Mouse (Mus musculus): ENCODE results near the gene Stard3nl. TPM values are rescaled to one million over a fixed set of nuclear protein-coding genes. Genes with fewer than 3 reads are reported as not detected.

The Stard3nl gene
- polyA plus RNA-seq, 1 experiment, result 104 TPM

DNA sequence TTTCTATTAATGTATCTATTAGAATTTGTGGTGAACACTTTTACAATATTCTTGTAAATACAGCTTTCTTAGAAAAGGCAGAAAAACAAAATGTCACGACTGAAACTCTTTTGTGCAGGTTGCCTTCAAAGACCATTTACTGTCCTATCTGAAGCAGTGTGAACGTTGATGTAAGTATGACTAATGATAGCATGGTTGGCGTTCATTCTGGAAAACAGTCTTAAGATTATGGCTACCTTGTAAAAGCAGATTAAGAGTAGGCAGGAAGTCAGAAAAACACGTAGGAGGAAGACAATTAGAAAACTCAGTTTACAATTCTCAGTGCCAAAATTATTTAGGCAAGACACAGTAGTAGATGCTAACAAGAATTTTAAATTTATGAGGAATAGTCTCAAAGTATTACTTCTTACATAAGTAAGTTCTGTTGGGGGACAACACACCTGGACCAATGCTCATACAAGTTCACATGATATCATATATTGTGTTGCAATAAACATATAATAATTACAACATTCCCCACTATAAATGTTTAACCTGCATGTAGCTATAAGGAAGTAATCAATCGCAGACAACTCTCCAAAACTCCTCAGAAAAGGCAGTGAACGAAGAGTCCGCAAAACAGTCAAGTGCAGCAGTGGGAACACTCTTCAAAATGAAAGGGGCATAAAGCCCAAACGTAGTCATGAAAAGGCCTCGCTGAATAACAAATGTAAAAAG lies 14.3 kb downstream of the Stard3nl start:
- DNase-seq (ENCODE audit: low read depth), result no peak
- TF ChIP-seq POLR2A (IDR thresholded peaks at IDR 0.05; ENCODE audit: borderline replicate concordance, extremely low read depth, insufficient read depth, insufficient read length, poor library complexity, severe bottlenecking) (no peak), CTCF (IDR thresholded peaks at IDR 0.05; ENCODE audit: borderline replicate concordance, extremely low read depth, insufficient read depth, insufficient read length) (no peak)

DNA sequence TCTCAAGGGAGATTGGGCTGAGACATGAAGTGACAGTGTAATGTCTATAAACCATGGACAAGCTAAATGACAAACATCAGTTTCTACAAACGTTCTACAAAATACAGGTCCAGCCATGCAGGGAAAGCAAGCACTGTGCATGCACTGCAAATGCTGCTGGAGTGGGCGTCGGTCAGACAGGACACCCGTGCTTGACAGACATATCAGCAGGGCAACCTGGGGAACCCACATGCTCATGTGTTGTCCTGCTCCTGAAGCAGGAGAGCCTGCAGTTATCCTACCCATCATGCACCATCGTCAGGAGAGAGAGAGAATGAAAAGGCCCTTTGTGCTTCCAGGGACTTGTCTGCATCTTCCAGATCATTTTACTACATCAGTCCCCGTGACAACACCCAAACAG lies 16.3 kb downstream of the Stard3nl start:
- TF ChIP-seq CTCF (IDR thresholded peaks at IDR 0.05; ENCODE audit: borderline replicate concordance, extremely low read depth, insufficient read depth, insufficient read length) (no peak), POLR2A (IDR thresholded peaks at IDR 0.05; ENCODE audit: borderline replicate concordance, extremely low read depth, insufficient read depth, insufficient read length, poor library complexity, severe bottlenecking) (no peak)

DNA sequence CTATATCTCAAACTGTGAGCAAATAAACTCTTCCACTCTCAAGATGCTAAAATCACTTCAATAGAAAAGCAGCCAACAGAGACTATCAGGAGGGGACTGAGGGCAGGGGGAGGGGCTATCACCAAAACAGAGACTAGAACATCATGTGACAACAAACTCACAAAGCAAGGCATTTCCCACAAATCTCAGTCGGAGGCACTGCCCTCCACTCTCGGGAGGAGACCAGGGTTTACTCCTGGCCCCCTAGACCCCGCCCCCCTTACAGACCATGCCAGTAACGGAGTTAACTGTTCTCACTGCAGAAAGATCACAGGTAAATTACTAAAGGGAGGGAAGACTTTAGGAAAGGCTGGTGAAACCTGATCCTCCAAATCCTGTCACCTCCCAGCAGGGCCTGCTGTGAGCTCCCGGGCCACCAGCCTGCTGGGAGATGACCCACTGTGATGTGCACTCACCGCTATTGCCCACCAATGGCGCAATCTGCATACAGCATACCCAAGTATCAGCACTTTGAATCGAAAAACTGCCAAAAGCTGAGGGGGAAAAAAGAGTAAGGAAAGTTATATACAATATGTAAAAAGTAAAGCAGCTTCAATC lies 23.4 kb downstream of the Stard3nl start:
- DNase-seq (ENCODE audit: low read depth), result no peak
- TF ChIP-seq CTCF (IDR thresholded peaks at IDR 0.05; ENCODE audit: borderline replicate concordance, extremely low read depth, insufficient read depth, insufficient read length), result no peak
- no peak for TF ChIP-seq POLR2A (IDR thresholded peaks at IDR 0.05; ENCODE audit: borderline replicate concordance, extremely low read depth, insufficient read depth, insufficient read length, poor library complexity, severe bottlenecking)

More for the DNA sequence above, 16.3 kb downstream of the Stard3nl start:
- no peak for DNase-seq (ENCODE audit: low read depth)

DNA sequence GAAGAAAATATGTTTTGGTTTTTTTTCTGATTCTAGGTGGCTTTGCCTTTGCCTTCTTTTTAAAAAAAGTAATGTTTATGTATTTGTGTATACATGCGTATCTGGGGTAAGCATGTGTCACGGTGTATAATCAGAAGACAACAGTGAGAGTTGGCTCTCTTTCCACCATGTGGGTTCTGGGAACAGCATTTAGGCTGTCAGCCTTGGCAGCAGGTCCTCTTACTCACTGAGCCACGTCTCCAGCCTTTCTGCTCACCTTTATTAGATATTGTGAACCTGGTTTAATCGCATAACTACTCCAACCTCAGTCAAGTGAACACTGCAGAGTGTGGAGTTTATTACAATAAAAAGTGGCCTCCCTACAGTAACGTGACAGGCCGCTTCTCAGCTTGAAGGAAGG lies 26.8 kb downstream of the Stard3nl start:
- TF ChIP-seq CTCF (IDR thresholded peaks at IDR 0.05; ENCODE audit: borderline replicate concordance, extremely low read depth, insufficient read depth, insufficient read length) (no peak), POLR2A (IDR thresholded peaks at IDR 0.05; ENCODE audit: borderline replicate concordance, extremely low read depth, insufficient read depth, insufficient read length, poor library complexity, severe bottlenecking) (no peak)
- DNase-seq (ENCODE audit: low read depth), result no peak

DNA sequence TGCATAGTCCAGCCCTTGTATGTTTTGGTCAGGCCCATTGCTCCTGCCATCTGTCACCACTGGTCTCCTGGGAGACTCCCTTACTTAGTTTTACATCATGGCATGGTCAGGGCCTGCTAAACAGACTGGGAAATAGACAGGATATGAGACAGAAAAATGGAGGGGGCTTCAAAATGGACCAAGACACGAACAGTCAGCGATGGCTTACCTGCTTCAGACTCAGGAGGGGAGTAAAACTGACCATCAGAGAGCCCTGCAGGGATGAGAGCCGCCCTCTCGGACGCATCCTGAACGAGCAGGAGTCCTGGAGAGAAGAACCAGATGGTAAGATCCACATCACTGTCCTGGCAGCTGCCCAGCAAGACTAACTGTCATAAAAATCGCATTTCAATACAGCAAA lies 28.1 kb downstream of the Stard3nl start:
- DNase-seq (ENCODE audit: low read depth), result no peak
- TF ChIP-seq POLR2A (IDR thresholded peaks at IDR 0.05; ENCODE audit: borderline replicate concordance, extremely low read depth, insufficient read depth, insufficient read length, poor library complexity, severe bottlenecking), result no peak
- no peak for TF ChIP-seq CTCF (IDR thresholded peaks at IDR 0.05; ENCODE audit: borderline replicate concordance, extremely low read depth, insufficient read depth, insufficient read length)

DNA sequence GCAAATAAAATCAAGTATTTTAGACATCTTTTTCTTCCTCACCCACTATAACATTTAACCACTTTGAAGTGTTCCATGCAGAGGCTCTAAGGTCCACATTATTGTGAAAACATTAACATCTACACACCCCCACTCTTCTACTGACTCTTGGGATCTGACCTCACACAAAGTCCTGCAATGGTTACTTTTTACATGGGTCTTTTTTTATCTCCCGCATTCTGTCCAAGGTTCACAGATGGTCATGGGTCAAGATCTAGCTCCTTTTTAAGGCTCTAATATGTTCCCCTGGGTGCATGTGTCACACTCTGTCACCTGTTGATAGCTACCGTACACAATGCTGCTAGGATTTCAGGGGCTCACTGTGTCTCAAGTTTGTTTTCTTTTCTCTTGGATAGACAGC lies 28.7 kb downstream of the Stard3nl start:
- no peak for DNase-seq (ENCODE audit: low read depth)
- TF ChIP-seq CTCF (IDR thresholded peaks at IDR 0.05; ENCODE audit: borderline replicate concordance, extremely low read depth, insufficient read depth, insufficient read length) (no peak), POLR2A (IDR thresholded peaks at IDR 0.05; ENCODE audit: borderline replicate concordance, extremely low read depth, insufficient read depth, insufficient read length, poor library complexity, severe bottlenecking) (no peak)

DNA sequence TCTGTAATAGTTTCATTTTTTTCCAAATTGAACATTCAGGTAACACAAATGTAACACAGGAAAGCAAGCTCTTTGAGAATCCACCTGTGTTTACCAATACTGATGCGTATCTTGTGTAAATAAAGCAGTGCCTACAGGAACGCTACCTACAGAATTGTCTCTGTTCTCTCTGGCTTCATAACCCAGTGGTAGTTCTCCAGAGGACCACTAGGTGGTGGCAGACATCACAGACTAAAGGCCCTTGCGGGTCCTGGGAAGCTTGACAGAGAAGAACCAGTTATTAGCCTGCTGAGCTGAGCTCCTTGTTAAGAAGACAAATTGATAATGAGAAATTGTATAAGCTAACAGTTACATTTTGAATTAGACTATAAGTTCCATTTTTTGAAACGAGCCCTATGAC lies 30.0 kb downstream of the Stard3nl start:
- DNase-seq (ENCODE audit: low read depth), result peak; percentile 87
- no peak for TF ChIP-seq POLR2A (IDR thresholded peaks at IDR 0.05; ENCODE audit: borderline replicate concordance, extremely low read depth, insufficient read depth, insufficient read length, poor library complexity, severe bottlenecking)
- peak; percentile 89 for TF ChIP-seq CTCF (IDR thresholded peaks at IDR 0.05; ENCODE audit: borderline replicate concordance, extremely low read depth, insufficient read depth, insufficient read length)

DNA sequence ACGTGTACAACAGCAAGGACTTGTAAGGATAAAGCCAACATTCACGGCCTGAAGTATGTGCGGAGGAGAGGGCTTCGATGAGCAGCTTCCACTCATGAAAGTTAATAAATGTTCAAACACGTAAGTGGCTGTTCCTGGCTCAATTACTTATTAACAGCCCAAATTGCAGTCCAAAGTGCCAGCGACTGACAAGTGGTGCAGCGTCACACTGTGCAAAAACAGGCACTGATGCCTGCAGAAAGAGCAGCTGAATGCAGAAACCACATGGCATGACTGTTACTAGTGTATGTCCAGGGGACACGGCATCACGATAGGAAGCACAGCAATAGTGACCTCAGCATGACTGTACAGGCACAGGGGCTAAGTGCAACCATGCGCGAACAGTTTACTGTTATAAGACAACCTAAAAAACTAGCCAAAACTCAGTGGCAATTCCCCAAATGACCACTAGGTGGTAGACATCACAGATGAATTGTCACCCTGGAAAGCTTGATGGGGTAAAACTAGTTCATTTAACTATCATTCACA lies 31.3 kb downstream of the Stard3nl start:
- DNase-seq (ENCODE audit: low read depth), result peak; percentile 70
- TF ChIP-seq CTCF (IDR thresholded peaks at IDR 0.05; ENCODE audit: borderline replicate concordance, extremely low read depth, insufficient read depth, insufficient read length) (peak; percentile 53; the same call in 1 of the 2 replicates), POLR2A (IDR thresholded peaks at IDR 0.05; ENCODE audit: borderline replicate concordance, extremely low read depth, insufficient read depth, insufficient read length, poor library complexity, severe bottlenecking) (no peak)

DNA sequence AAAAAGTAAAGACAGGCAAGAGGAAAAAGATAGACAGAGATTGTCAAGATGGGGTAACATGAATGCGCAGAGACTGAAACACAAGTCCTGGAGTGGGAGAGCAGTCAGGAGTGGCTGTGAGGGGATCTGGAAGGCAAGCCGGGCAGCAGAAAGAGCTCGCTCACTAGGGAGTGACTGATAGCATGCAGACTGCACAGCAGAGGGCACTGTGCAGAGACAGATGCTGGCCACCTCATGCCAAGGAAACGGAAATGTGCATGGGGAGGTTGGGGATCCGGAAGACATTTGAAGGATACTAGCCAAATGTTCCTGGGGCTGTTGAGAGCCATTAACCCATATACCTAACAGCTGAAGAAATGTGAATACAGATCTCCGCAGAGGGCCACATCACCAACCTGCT lies 33.2 kb downstream of the Stard3nl start:
- TF ChIP-seq CTCF (IDR thresholded peaks at IDR 0.05; ENCODE audit: borderline replicate concordance, extremely low read depth, insufficient read depth, insufficient read length) (peak; percentile 52; the same call in 1 of the 2 replicates), POLR2A (IDR thresholded peaks at IDR 0.05; ENCODE audit: borderline replicate concordance, extremely low read depth, insufficient read depth, insufficient read length, poor library complexity, severe bottlenecking) (no peak)
- DNase-seq (ENCODE audit: low read depth), result peak; percentile 45

DNA sequence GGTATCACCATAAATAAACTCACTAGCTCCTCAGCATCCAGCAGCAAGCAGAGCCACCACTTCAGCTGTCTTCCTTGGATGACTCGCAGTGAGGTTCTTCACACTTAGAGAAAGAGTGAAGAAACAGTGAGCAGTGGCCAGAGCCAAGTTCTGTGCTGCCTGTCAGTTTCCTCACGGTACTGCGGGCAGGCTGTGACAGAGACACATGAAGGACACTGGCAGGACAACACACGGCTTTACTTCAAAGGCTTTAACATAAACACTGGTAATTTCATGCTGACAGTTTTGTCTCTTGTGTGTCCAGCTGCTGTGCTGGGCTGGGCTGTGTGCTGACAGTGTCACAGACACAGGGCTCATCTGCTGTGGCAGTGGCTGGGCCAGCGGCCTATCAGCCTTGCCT lies 37.6 kb downstream of the Stard3nl start:
- no peak for DNase-seq (ENCODE audit: low read depth)
- TF ChIP-seq POLR2A (IDR thresholded peaks at IDR 0.05; ENCODE audit: borderline replicate concordance, extremely low read depth, insufficient read depth, insufficient read length, poor library complexity, severe bottlenecking), result no peak
- no peak for TF ChIP-seq CTCF (IDR thresholded peaks at IDR 0.05; ENCODE audit: borderline replicate concordance, extremely low read depth, insufficient read depth, insufficient read length)

DNA sequence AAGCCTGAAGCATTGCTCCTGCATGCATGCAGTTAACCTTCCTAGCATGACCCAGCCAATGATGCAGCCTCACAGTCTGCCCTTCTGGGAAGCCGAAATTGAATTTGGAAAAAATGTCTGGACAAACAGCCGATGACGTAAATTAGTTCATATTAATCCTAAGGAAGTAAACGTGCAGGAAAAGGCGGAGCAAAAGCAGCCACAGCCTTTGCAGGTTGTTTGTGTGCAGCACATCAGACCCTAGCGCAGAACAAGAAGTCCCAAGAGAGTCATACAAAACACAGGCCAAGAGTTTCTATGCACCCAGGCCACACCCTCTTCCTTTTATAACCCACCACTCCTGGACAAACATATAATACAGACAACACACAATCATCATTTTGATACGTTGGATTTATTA lies 38.3 kb downstream of the Stard3nl start:
- DNase-seq (ENCODE audit: low read depth), result no peak
- no peak for TF ChIP-seq CTCF (IDR thresholded peaks at IDR 0.05; ENCODE audit: borderline replicate concordance, extremely low read depth, insufficient read depth, insufficient read length)

DNA sequence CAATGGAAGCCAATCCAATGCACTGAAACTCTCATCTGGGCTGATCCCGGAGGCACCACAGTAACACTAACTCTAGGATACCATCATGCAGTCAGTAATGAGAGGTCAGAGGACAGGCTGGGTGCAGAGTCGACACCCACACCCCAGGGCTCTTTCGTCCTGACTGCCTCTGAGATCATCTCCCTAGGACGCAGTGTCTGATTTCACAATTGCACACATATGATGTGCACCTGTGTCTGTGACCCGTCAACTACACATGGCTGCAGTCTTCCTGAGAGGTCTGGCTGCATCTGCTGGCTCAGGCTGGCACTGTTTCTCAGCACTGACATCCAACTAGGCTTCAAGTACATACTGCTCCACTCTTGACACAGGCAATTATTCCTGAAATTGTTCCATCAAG lies 38.9 kb downstream of the Stard3nl start:
- TF ChIP-seq POLR2A (IDR thresholded peaks at IDR 0.05; ENCODE audit: borderline replicate concordance, extremely low read depth, insufficient read depth, insufficient read length, poor library complexity, severe bottlenecking) (no peak), CTCF (IDR thresholded peaks at IDR 0.05; ENCODE audit: borderline replicate concordance, extremely low read depth, insufficient read depth, insufficient read length) (no peak)
- no peak for DNase-seq (ENCODE audit: low read depth)

Measured in brain, embryonic 14.5 days (tissue).